Mouse (Mus musculus) granulocyte monocyte progenitor cell, adult 5-6 weeks (primary cell): ENCODE data around the gene Lrrc51. TPM values are rescaled to one million over a fixed set of nuclear protein-coding genes. Genes with fewer than 3 reads are reported as not detected.

Source experiments
- ATAC-seq: replicated peaks from 2 replicates; pipeline ENCODE4 v1.8.0; 2016; ENCODE audit warnings: mild to moderate bottlenecking, moderate TSS enrichment, inconsistent platforms; ENCODE audit not compliant: poor library complexity, severe bottlenecking
- total RNA-seq, 2 experiments: library from RNA; stranded (forward) in 1 of 2; stranded (reverse) in 1 of 2; fragments of 200-712, 200-1000 nt in 1 of 2; fragments of >200 nt in 1 of 2; fragmentation: Nextera tagmentation in 1 of 2; gene quantifications; 2 replicates each; pipeline ENCODE4 v1.2.3; 2014 to 2017

Gene Lrrc51
- total RNA-seq (2014; fragmentation: Nextera tagmentation) (4.0 and 6.1 TPM in 2 replicates), total RNA-seq (2017) (3.8 TPM in 1 of 2 replicates, not detected in the other)

DNA sequence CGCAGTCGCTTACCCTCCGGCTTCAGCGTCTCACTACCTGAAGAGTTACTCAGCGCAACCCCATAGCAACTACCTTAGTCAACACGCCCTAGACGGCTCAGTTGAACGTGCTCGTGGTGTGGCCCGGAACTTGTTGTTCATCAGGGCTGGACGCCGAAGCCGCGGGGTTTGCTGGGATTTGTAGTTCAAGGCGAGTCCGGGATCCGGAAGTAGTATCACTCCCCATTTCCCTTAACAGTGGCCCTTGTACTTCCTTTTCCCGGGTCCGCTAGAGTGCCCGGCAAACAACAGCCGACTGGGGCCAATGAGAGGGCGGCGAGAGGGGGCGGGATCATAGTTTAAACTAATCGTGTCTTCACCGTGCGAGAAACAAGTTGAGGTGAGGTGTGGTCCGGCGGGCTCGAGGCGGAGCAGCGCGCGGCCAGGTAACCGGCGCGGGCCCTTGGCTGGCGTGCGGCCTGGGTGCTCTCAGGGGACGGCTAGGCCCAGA lies at the start of gene Lrrc51, which contains the start of gene Numa1:
Lrrc51 (minus strand) TSS at position 145 of the 490 bp plus-strand sequence.
Numa1 (plus strand) TSS at position 361 of the 490 bp plus-strand sequence.
- ATAC-seq, result peak; percentile 96

GRCm38 (mm10) chr7:101982735-101983134 lies 49.0 kb upstream of the Lrrc51 start:
- ATAC-seq, result no peak

GRCm38 (mm10) chr7:101974505-101974904 lies 40.8 kb upstream of the Lrrc51 start:
- ATAC-seq, result no peak

GRCm38 (mm10) chr7:101973730-101974129 lies 40.0 kb upstream of the Lrrc51 start:
- ATAC-seq, result no peak

DNA sequence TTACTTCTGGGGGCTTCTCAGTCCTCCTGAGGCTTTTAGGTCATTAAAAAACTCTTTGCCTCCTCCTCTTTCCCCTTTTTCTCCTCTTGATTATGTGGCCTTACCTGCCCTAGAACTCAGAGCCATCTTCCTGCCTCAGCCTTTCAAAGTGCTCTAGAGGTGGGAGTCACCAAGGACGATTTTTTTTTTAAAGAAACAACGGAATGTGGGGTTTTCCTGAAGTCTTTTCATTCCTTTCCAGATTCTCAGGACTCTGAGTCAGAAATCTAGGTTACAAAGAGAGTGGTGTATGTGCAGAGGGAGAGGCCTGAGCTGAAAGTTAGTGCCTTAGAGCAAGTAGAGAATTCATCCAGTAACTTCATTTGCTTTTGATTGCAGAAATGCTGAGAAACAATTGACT lies 38.0 kb upstream of the Lrrc51 start:
- ATAC-seq, result no peak

- ATAC-seq, result peak; percentile 42
Measured at GRCm38 (mm10) chr7:101970821-101971461, 37.2 kb upstream of the Lrrc51 start.

- peak; percentile 18 for ATAC-seq
Measured at GRCm38 (mm10) chr7:101970429-101970775, 36.7 kb upstream of the Lrrc51 start.

DNA sequence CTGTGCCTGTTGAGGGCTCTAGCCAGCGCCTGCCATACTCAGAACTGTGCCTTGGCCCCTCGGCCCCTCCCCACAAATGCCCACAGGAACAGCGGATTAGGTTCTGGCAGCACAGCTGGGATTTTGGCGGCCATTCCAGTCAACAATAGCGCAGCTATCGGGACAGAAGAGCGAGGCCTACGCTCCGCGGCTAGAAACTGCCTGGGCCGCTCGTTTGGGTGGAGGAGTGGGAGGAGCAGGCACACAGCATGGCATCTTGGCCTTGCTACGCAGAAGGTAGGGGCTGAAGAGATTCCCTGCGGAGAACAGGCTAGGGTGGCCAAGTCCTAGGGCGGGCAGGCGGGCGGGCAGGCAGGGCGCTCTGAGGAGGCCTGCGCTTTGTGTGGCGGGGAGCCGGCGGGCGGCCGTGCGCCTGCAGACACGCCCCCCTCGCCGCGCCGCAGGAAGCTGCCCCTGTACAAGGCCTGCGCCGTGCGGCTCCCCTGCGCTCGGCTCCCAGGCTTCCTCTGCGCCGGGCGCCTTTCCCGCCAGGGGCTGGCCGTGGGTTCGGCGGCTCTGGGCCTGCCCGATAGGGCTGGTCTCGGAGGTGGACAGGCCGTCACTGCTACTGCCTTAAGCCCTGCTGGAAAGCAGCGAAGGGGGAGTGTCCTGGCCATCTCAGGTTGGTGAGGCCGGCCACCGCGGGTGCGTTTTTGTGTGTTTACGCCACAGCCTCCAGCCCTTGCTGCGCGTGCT lies 36.2 kb upstream of the Lrrc51 start:
- ATAC-seq, result peak; percentile 69

GRCm38 (mm10) chr7:101968751-101969150 lies 35.1 kb upstream of the Lrrc51 start:
- no peak for ATAC-seq

- ATAC-seq, result no peak
Measured at GRCm38 (mm10) chr7:101967256-101967655, 33.6 kb upstream of the Lrrc51 start.

- ATAC-seq, result peak; percentile 42; the same call in 1 of the 2 replicates
Measured at GRCm38 (mm10) chr7:101965606-101966005, 31.9 kb upstream of the Lrrc51 start.

DNA sequence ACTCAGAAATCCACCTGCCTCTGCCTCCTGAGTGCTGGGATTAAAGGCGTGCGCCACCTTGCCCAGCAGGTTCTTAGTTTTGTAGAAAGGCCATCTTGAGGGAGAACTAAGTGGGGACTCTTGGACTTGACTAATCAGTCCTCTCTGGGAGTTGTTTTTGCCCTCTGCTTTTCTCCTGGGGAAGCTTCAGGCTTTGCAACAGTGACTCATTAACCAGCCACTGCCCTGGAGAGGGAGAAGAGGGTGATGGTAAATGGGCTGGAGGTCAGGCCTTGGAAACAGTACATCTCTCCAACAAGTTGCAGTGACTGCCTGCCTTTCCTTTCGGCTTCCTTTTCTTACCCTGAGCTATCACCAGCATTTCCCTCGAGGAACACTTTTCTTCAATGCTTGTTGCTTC lies 30.9 kb upstream of the Lrrc51 start:
- no peak for ATAC-seq

GRCm38 (mm10) chr7:101963621-101964020 lies 29.9 kb upstream of the Lrrc51 start:
- no peak for ATAC-seq

- ATAC-seq, result no peak
Measured at GRCm38 (mm10) chr7:101962829-101963228, 29.1 kb upstream of the Lrrc51 start.

DNA sequence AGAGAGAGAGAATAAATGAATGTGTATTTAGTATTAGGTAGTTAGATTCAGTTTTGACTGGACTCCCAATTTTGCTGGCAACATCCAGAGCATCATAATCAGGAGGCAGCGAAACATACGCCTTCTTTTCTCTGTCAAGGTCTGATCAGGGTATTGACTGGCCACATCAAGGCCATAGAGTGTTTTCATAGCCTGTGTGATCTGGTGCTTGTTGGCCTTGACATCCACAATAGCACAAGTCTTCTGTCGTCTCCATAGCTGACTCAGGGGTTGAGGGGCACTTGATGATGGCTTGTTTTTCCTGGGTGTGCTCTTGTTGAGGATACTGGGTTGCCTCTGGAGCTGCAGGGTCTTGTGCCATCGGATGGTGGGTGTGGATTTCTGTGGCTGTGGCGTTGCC lies 23.2 kb upstream of the Lrrc51 start:
- ATAC-seq, result no peak

DNA sequence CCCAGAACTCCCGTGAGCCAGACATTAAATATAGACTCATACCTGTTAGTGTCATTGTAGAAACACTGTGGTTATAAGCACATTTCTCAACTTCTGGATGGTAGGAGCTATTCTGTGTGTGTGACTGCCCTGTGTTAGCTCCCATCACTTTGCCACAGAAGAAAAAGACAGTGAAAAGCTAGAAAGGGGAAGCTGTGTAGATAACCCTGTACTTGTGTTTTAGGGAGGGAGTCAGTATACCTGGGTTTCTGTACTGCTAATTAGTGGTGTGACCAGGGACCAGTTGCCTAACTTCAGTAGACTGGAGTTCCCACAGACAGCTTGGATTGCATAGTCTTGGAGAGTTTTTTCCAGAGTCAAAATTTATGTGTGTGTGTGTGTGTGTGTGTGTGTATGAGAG lies 22.8 kb upstream of the Lrrc51 start:
- ATAC-seq, result peak; percentile 67

- ATAC-seq, result 0 out of 2 replicates have a peak, but pooled peaks have one; percentile 23
Measured at GRCm38 (mm10) chr7:101955862-101956261, 22.2 kb upstream of the Lrrc51 start.

DNA sequence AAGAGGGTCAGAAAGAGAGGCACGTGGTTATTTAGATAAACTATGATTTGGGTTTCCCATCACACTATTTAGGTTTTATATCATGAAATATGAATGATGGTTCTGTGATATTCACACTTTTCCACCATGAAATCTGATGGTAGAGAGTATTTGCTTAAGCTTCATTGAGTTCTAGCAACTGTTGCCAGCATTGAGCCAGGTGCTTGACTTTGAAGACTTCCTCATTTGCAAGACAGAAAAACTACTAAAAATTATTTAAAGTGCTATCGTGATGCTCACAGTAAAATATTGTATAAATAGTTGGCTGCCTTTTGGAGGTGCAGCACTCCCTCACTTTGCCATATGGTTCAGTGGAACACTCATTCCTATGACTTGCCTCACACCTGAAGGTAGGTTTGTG lies 21.6 kb upstream of the Lrrc51 start:
- ATAC-seq, result no peak

DNA sequence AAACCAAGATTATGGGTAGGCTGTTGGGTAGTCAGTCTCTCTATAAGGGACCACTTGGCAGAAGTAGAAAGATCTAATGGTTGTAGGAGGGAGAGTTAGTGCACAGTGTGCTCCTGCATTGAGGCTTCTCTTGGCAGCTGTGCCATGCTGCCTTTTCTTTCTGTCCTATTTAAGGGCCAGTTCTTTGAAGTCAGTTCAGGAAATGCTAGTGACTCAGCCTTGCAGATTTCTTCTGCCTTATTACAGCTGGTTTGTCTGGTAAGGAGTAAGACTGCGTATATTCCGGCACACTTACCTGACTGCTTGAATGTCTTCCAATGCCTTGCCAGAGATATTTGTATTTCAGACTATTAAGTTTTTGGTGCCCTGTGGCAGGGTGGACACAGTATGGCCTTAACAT lies 20.5 kb upstream of the Lrrc51 start:
- no peak for ATAC-seq

- peak; percentile 75 for ATAC-seq
Measured at GRCm38 (mm10) chr7:101952098-101952497, 18.4 kb upstream of the Lrrc51 start.

DNA sequence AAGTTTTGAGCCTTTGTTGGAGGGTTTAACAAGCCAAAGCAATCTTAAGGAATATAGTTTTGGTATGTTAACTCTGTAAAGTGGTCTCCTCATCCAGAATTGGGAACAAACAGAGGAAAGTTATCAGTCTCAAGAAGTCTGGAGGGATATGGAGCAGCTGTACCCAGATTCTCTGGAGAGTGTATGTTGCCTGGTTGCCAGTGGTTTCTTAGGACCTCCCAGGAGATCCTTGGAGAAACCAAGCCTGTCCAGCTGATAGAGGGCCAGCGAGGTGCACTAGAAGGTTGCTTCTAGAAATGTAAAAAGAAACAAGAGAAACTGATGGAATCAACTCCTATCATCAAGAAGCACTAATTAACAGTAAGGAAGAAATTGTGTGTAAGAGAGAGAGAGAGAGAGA lies 18.0 kb upstream of the Lrrc51 start:
- no peak for ATAC-seq

GRCm38 (mm10) chr7:101949008-101949407 lies 15.3 kb upstream of the Lrrc51 start:
- ATAC-seq, result peak; percentile 82
